Comparison of ENCODE assay signal across 8 mouse cellular contexts in genomic region chr17:28407418-28408250, GRCm38 (mm10). TPM values are rescaled to one million over a fixed set of nuclear protein-coding genes. Genes with fewer than 3 reads are reported as not detected.
DNase-seq lines count a peak whose midpoint lies in the region; ATAC-seq and TF ChIP-seq lines count a peak whose summit lies in the region.

No protein-coding gene starts in this region.

- peaks cover 5% of the 10 kb centered on the region for H3K4me1 ChIP-seq in heart, adult 2 months (ENCODE audit: control insufficient read depth, insufficient read depth, low read length)
- H3K4me1 ChIP-seq in limb, embryonic 13.5 days: 0 out of 2 replicates have a peak, but pooled peaks cover 8% of the 10 kb centered on the region
- no peaks in the 10 kb centered on the region for H3K4me1 ChIP-seq in midbrain, embryonic 14.5 days (ENCODE audit: control insufficient read depth, insufficient read depth, low read length)

- H3K9ac ChIP-seq in heart, adult 2 months (ENCODE audit: low read depth, low read length): no peak overlapping the region
- H3K9ac ChIP-seq in limb, embryonic 13.5 days: no peak overlapping the region
- H3K9ac ChIP-seq in midbrain, embryonic 14.5 days (replicated peaks; ENCODE audit: low read length): no peak overlapping the region

- peak; percentile 87 for DNase-seq in adrenal gland, postnatal 10 days
- peak; percentile 64 for DNase-seq in embryo, embryonic 9.5 days (ENCODE audit: extremely low spot score)
- DNase-seq in heart, adult 2 months: peak; percentile 79 to 83
- peak; percentile 90 for DNase-seq in kidney, adult 9 months
- DNase-seq in midbrain, embryonic 14.5 days: peak; percentile 90
- DNase-seq in spleen, adult 12 weeks (ENCODE audit: low spot score): peak; percentile 51

- WGBS in heart, adult 2 months: 36% methylated on average over 15 of the region's 15 CpGs
- 44% methylated on average over 15 of the region's 15 CpGs for WGBS in limb, embryonic 13.5 days
- WGBS in midbrain, embryonic 14.5 days: 45% methylated on average over 15 of the region's 15 CpGs

- TF ChIP-seq CTCF in heart, adult 2 months (IDR thresholded peaks at IDR 0.05): peak; percentile 99

- H3K4me3 ChIP-seq in heart, adult 2 months: no peak overlapping the region
- H3K4me3 ChIP-seq in limb, embryonic 13.5 days: no peak overlapping the region
- no peak overlapping the region for H3K4me3 ChIP-seq in midbrain, embryonic 14.5 days (replicated peaks; ENCODE audit: low read depth, low read length)

- H3K4me2 ChIP-seq in limb, embryonic 13.5 days (replicated peaks): no peak overlapping the region
- H3K4me2 ChIP-seq in midbrain, embryonic 14.5 days (ENCODE audit: low read length): no peak overlapping the region

- TF ChIP-seq POLR2A in heart, adult 2 months (IDR thresholded peaks at IDR 0.05; ENCODE audit: insufficient read depth, low read depth, low read length): no peak

- H3K27ac ChIP-seq in heart, adult 2 months: no peak overlapping the region
- H3K27ac ChIP-seq in limb, embryonic 13.5 days: no peak overlapping the region; the same call in 1 of the 2 replicates
- H3K27ac ChIP-seq in midbrain, embryonic 14.5 days (replicated peaks; ENCODE audit: low read depth, low read length): no peak overlapping the region

- H3K9me3 ChIP-seq in limb, embryonic 13.5 days: no peaks in the 10 kb centered on the region
- no peaks in the 10 kb centered on the region for H3K9me3 ChIP-seq in midbrain, embryonic 14.5 days (ENCODE audit: control insufficient read depth, low read length)

- intact Hi-C loops in heart, adult 2 months (cut with DNase I): loop anchor here (1.0 to 2.0 kb wide), 4 partner anchors 25 to 121 kb away; no protein-coding TSS in a partner anchor

- no peaks in the 10 kb centered on the region for H3K36me3 ChIP-seq in heart, adult 2 months (ENCODE audit: control insufficient read depth, insufficient read depth, low read length)
- peaks cover 45% of the 10 kb centered on the region for H3K36me3 ChIP-seq in limb, embryonic 13.5 days
- H3K36me3 ChIP-seq in midbrain, embryonic 14.5 days (ENCODE audit: control insufficient read depth, insufficient read depth, low read length): peaks cover 26% of the 10 kb centered on the region

- H3K27me3 ChIP-seq in heart, adult 2 months (ENCODE audit: control insufficient read depth, insufficient read depth, low read length): no peaks in the 10 kb centered on the region
- no peaks in the 10 kb centered on the region for H3K27me3 ChIP-seq in limb, embryonic 13.5 days
- no peaks in the 10 kb centered on the region for H3K27me3 ChIP-seq in midbrain, embryonic 14.5 days (ENCODE audit: control insufficient read depth, insufficient read depth, low read length)

- H3K79me2 ChIP-seq in heart, adult 2 months (replicated peaks; ENCODE audit: control insufficient read depth, insufficient read depth, low read length): no peaks in the 10 kb centered on the region

- TF ChIP-seq EP300 in heart, adult 2 months (IDR thresholded peaks at IDR 0.05; ENCODE audit: insufficient read depth, low read depth, low read length): peak; percentile 97

- ATAC-seq in limb, embryonic 13.5 days (ENCODE audit: low FRiP score, low read depth): peak; percentile 80
- ATAC-seq in midbrain, embryonic 14.5 days (ENCODE audit: low FRiP score, low TSS enrichment): no peak
- no peak for ATAC-seq in erythroblast, adult 5-6 weeks (replicated peaks; ENCODE audit: low FRiP score, poor library complexity, severe bottlenecking)

RNA-seq across cellular contexts. Expression of gene Tulp1, which starts 42.6 kb away (rescaled TPM):
- under 1 TPM; 0.33 to 1.00 TPM for total RNA-seq in adrenal gland, postnatal 10 days (2021)
- not detected for total RNA-seq in heart, adult 2 months (2021)
- polyA plus RNA-seq in heart, adult 2 months (2012; rRNA removed): 0.38 TPM in 1 of 2 replicates, not detected in the other
- 7.1 and 7.5 TPM in 2 replicates for polyA plus RNA-seq in limb, embryonic 13.5 days (2015; fragmentation: Nextera tagmentation; extraction: Ambion mirVana)
- 1.4 and 1.5 TPM in 2 replicates for polyA plus RNA-seq in midbrain, embryonic 14.5 days (2014; fragmentation: Nextera tagmentation; extraction: Ambion mirVana)
- not detected in 2 replicates for total RNA-seq in erythroblast, adult 5-6 weeks (2015; ENCODE audit: low replicate concordance)
- total RNA-seq in erythroblast, adult 5-6 weeks (2017; ENCODE audit: low replicate concordance): 0.28 TPM in 1 of 2 replicates, not detected in the other

RNA-seq across cellular contexts. Expression of gene Tead3, which starts 57.0 kb away (rescaled TPM):
- 10 to 100 TPM; 12.8 to 13.5 TPM for total RNA-seq in adrenal gland, postnatal 10 days (2021)
- 10 to 100 TPM; 12.7 to 13.7 TPM for total RNA-seq in heart, adult 2 months (2021)
- 20.2 and 21.2 TPM in 2 replicates for polyA plus RNA-seq in heart, adult 2 months (2012; rRNA removed)
- polyA plus RNA-seq in limb, embryonic 13.5 days (2015; fragmentation: Nextera tagmentation; extraction: Ambion mirVana): 14.9 and 15.4 TPM in 2 replicates
- polyA plus RNA-seq in midbrain, embryonic 14.5 days (2014; fragmentation: Nextera tagmentation; extraction: Ambion mirVana): 0.78 and 1.7 TPM in 2 replicates
- total RNA-seq in erythroblast, adult 5-6 weeks (2015; ENCODE audit: low replicate concordance): not detected in 2 replicates
- total RNA-seq in erythroblast, adult 5-6 weeks (2017; ENCODE audit: low replicate concordance): not detected in 2 replicates

Comparison
In these comparisons a context has a peak if more than half of its experiments do, and no peak if none do; other contexts are left out.
1. RNA of gene Tead3, which starts 57.0 kb away (total RNA-seq): 12.7 to 13.7 TPM in heart, adult 2 months and 12.8 to 13.5 TPM in adrenal gland, postnatal 10 days; not detected in erythroblast, adult 5-6 weeks; every median in the first group is over 10 times any median in the second.
2. Peak in every context shown above with its lines, with median percentiles within 50 percentile points of each other: DNase-seq.